Mouse (Mus musculus) hindbrain, embryonic 12.5 days (tissue): Measurements from ENCODE around the gene Atp8a1. TPM values are rescaled to one million over a fixed set of nuclear protein-coding genes. Genes with fewer than 3 reads are reported as not detected.
A peak's percentile ranks its signal among the peaks of the same experiment; 100 is the strongest.

Experiments used
- ATAC-seq: fragments of 200-750 bp; cut with Nextera tagmentation; 2 replicates; pipeline ENCODE4 v1.8.0; 2017; ENCODE audit warnings: moderate TSS enrichment; ENCODE audit not compliant: low FRiP score
- H3K27ac ChIP-seq: fragments of 300-500 bp; sonication (generic); 2 replicates; pipeline ENCODE4 v1.5.1; 2016; ENCODE audit warnings: mild to moderate bottlenecking
- H3K27me3 ChIP-seq: fragments of 300-500 bp; sonication (generic); 2 replicates; pipeline ENCODE4 v1.6.1; 2016; ENCODE audit warnings: mild to moderate bottlenecking
- H3K36me3 ChIP-seq: fragments of 300-500 bp; sonication (generic); 2 replicates; pipeline ENCODE4 v1.6.1; 2016; ENCODE audit warnings: mild to moderate bottlenecking
- H3K4me1 ChIP-seq: fragments of 300-500 bp; sonication (generic); 2 replicates; pipeline ENCODE4 v1.6.1; 2016
- H3K4me2 ChIP-seq: fragments of 300-500 bp; sonication (generic); replicated peaks from 2 replicates; pipeline ENCODE4 v1.6.1; 2016; ENCODE audit warnings: mild to moderate bottlenecking
- H3K4me3 ChIP-seq: fragments of 300-500 bp; sonication (generic); 2 replicates; pipeline ENCODE4 v1.5.1; 2016; ENCODE audit warnings: mild to moderate bottlenecking
- H3K9ac ChIP-seq: fragments of 300-500 bp; sonication (generic); 2 replicates; pipeline ENCODE4 v1.6.1; 2016; ENCODE audit warnings: mild to moderate bottlenecking, moderate library complexity
- H3K9me3 ChIP-seq: fragments of 300-500 bp; sonication (generic); replicated peaks from 2 replicates; pipeline ENCODE4 v1.6.1; 2016; ENCODE audit warnings: mild to moderate bottlenecking
- WGBS: fragments of 180-500 bp; shearing (Covaris S2); methylation state at CpG from one replicate; pipeline ENCODE4 v1.1.7; 2016; 5-methylcytosine and 5-hydroxymethylcytosine counted together
- polyA plus RNA-seq: library from polyadenylated mRNA; unstranded; fragments of >200 nt; fragmentation: Nextera tagmentation; extraction: Ambion mirVana; gene quantifications from 2 replicates; pipeline ENCODE4 v1.2.1, GENCODE M21; 2016

Gene Atp8a1
- polyA plus RNA-seq, 1 experiment from 2014 or later, result 37.3 TPM

DNA sequence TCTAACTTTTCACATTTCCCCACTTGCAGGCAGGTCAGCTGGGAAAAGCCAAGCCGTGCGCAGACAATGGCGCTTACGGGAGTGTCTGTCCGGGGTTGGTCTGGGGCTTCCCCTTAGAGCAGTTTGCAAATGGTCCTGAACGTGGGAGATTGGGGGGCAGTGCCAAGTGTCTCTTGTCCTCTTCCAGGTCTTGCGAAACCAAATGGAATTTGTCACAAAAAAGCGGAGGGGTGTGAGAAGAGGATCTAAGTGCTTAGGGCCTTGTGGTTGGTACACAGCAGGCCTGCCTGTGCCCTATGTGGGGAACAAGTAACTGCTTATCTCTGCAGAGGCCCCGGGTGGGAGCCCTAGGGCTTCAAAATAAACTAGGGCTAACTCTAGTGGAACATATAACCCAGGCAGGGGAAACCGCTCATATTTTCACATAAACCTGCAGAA, 213.4 kb downstream of the Atp8a1 start:
- WGBS, result 7% methylated on average over 10 of the region's 10 CpGs
- Histone ChIP-seq H3K9me3 (no peaks in the 10 kb centered on the region), H3K27me3 (peaks cover 6% of the 10 kb centered on the region), H3K36me3 (no peaks in the 10 kb centered on the region), H3K4me2 (peak overlapping the region; percentile 36), H3K4me1 (peaks cover 11% of the 10 kb centered on the region), H3K27ac (peak overlapping the region; percentile 67), H3K4me3 (no peak overlapping the region), H3K9ac (no peak overlapping the region)
- ATAC-seq, result peak; percentile 79

DNA sequence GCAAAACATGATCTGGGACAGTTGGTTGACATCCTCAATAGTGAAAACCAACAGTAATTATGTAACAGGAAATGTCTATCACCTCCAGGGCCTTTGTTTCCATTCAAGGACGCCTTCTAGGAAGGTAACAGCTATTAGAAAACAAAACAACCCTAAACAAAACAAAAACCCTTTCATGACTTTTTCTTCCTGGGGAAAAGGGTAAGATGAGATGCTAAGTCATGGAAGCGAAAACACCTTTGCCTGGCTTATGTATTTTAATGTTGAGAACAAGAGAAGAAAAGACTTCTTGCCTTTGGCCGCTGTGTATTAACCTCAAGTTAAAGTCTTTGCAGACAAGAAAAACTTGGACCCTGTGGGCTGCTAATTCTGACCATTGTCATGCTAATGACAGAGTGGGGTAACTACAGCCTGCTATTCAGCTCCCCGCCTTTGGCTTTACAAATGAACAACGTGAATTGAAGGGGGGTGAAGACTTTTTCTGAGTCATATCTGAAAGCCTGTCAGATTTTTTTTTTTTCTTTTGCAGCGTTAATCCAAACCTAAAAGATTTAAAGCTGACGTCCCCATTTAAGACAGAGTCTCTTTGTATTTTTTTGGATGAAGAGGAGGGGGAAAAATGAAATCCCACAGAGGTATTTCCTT, 214.0 kb downstream of the Atp8a1 start:
- no peak overlapping the region for H3K9ac ChIP-seq
- peak overlapping the region; percentile 67; the same call in 1 of the 2 replicates for H3K27ac ChIP-seq
- H3K27me3 ChIP-seq, result peaks cover 2% of the 10 kb centered on the region
- H3K4me2 ChIP-seq, result peak overlapping the region; percentile 36
- peak; percentile 73 for ATAC-seq
- H3K4me1 ChIP-seq, result peaks cover 11% of the 10 kb centered on the region
- 4% methylated on average over 7 of the region's 7 CpGs for WGBS
- no peaks in the 10 kb centered on the region for H3K36me3 ChIP-seq
- H3K9me3 ChIP-seq, result no peaks in the 10 kb centered on the region
- no peak overlapping the region for H3K4me3 ChIP-seq

DNA sequence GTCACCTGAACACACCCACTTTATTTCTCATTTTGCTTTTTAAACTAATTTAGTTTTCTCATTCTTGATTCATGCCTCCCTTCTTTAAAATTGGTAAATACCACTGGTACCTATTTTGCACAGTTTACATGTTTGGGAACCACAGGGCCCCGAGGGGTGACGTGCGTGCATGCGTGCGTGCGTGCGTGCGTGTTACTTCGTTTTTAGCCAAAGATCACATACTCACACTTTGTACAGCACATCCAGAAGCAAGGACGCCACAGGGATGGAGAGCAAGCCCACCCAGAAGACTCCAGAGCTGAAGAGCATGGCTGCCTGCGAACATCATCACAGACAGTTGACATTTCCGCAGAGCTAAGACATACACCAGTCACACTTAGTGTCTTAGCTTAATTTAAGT, 216.0 kb downstream of the Atp8a1 start:
- no peak overlapping the region for H3K9ac ChIP-seq
- H3K4me1 ChIP-seq, result peaks cover 11% of the 10 kb centered on the region
- H3K36me3 ChIP-seq, result no peaks in the 10 kb centered on the region
- no peaks in the 10 kb centered on the region for H3K9me3 ChIP-seq
- no peak overlapping the region for H3K4me3 ChIP-seq
- no peak overlapping the region for H3K4me2 ChIP-seq
- no peak overlapping the region for H3K27ac ChIP-seq
- H3K27me3 ChIP-seq, result no peaks in the 10 kb centered on the region; the same call in 1 of the 2 replicates
- no peak for ATAC-seq
- 95% methylated on average over 12 of the region's 12 CpGs for WGBS

DNA sequence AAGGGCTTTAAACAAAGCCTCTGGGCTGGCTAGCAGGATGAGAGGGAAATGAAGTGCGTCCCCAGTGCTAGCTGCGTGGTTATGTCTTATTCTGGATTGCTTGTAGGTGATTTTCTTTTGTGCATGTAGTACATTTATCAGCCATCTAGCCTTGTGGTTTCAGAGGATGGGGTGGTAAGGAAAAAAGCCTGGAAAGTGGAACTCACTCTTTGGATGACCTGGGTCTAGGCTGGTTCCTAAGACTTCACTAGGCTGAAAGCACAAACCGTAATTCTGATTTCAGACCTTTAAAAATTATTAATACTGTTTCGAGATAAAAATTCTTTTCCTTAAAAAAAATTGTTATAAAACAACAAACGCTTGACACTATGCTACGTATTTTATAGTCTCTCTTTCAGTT, 217.4 kb downstream of the Atp8a1 start:
- no peak overlapping the region for H3K27ac ChIP-seq

DNA sequence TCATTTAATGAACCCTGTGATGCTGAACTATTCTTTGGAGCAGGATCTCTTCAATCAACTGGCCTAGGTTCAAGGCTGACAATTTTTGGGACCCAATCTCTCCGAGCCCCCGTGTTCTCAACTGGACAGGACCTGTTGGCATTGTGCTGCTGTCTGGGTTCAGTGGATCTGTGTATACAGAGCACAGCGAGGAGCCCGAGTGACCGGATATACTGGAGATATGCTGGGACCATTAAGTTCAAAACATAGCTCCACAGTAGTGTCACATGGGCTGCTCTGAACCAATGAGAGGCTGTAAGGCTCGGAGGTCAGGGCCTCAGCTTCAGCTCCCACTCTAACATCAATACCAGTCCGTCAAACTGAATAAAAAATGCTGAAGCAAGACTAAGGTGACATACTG, 217.8 kb downstream of the Atp8a1 start:
- WGBS, result 69% methylated on average over 7 of the region's 7 CpGs
- Histone ChIP-seq H3K4me2 (no peak overlapping the region), H3K27me3 (no peaks in the 10 kb centered on the region; the same call in 1 of the 2 replicates), H3K9ac (no peak overlapping the region), H3K27ac (no peak overlapping the region), H3K4me3 (no peak overlapping the region), H3K36me3 (no peaks in the 10 kb centered on the region), H3K4me1 (peaks cover 10% of the 10 kb centered on the region), H3K9me3 (no peaks in the 10 kb centered on the region)
- no peak for ATAC-seq

More for the DNA sequence above, 217.4 kb downstream of the Atp8a1 start:
- Histone ChIP-seq H3K27me3 (no peaks in the 10 kb centered on the region; the same call in 1 of the 2 replicates), H3K9ac (no peak overlapping the region), H3K36me3 (no peaks in the 10 kb centered on the region), H3K4me3 (no peak overlapping the region), H3K4me2 (no peak overlapping the region), H3K4me1 (peaks cover 11% of the 10 kb centered on the region), H3K9me3 (no peaks in the 10 kb centered on the region)
- ATAC-seq, result no peak
- 85% methylated on average over 6 of the region's 6 CpGs for WGBS

DNA sequence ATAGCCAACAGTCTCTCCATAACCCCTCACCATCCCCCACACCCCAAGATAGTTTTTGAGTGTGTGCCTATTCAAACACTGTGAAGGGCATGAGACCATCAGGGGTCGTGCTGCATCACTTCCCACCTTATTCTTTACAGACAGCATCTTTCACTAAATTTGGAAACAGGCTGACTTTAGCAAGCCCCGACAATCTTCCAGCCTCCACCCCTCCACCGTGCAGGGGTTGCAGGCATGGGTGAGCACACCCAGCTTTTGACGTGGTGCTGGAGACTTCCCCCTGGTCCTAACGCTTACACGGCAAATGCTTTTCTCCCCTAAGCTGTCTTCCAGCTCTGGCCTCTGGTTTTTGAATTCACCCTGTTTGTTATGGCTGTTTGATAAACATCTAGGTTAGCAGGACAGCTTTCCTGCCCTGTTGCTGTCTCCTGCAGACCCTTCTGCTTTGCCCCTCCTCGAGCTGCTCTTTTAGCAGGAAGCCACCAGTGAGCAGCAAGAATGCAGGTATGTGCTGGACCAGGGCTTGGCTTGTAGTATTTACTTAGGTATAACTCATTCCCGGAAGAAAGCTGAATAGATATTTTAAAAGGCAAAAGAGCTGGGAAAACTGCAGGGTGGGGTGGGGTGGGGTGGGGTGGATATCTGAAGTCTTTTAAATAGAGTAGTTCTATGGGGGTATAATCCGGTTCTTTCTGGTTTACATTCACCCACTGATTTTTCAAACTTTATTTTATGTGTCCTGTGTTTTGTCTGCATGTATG, 218.9 kb downstream of the Atp8a1 start:
- no peak for ATAC-seq
- Histone ChIP-seq H3K9me3 (no peaks in the 10 kb centered on the region), H3K4me3 (no peak overlapping the region), H3K4me2 (no peak overlapping the region), H3K27me3 (no peaks in the 10 kb centered on the region), H3K27ac (no peak overlapping the region), H3K36me3 (0 out of 2 replicates have a peak, but pooled peaks cover 5% of the 10 kb centered on the region), H3K4me1 (no peaks in the 10 kb centered on the region; the same call in none of the 2 replicates), H3K9ac (no peak overlapping the region)
- WGBS, result 74% methylated on average over 9 of the region's 9 CpGs

DNA sequence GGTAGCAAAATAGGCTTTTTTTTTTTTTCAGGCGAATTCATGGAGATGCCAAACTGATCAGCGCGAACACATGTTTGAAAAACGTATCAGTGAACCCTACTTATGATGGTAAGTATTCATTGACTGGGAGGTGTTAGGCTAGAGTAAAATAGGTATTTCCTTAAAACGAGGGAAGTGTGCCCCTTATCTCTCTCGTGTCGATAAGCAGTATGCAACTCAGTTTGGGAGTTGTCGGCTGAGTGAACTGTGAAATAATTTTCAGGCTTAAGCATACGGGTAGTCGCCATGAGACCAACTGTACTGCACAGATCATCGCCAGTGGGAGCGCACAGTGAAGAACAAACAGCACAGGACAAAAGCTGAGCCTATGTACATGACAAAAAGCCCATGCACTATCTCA, 226.0 kb downstream of the Atp8a1 start:
- Histone ChIP-seq H3K27ac (no peak overlapping the region), H3K9me3 (no peaks in the 10 kb centered on the region), H3K4me1 (no peaks in the 10 kb centered on the region), H3K4me2 (no peak overlapping the region), H3K4me3 (no peak overlapping the region), H3K9ac (no peak overlapping the region), H3K27me3 (no peaks in the 10 kb centered on the region), H3K36me3 (peaks cover 11% of the 10 kb centered on the region; the same call in 1 of the 2 replicates)
- ATAC-seq, result no peak
- whole genome bisulfite sequencing, result 90% methylated on average over 12 of the region's 12 CpGs

DNA sequence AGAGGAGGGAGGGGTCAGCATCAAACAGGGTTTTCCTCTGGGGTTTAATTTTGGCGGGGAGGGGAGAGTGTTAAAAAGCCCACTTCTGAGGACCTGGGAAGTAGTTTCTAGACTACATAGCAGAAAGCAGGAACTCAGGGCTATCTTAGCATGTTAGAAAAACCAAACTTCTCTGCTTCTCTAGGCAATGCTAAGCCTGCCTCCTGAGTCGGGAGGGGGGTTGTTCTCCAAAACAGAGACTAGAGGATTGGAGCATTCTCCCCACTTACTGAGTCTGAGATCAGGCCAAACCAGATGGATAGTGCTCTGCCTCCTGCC, 237.8 kb downstream of the Atp8a1 start:
- peaks cover 68% of the 10 kb centered on the region for H3K27me3 ChIP-seq
- H3K9ac ChIP-seq, result no peak overlapping the region
- WGBS, result 8% methylated on average over 2 of the region's 2 CpGs
- H3K4me1 ChIP-seq, result peaks cover 20% of the 10 kb centered on the region
- peak overlapping the region; percentile 93; the same call in 1 of the 2 replicates for H3K4me2 ChIP-seq
- ATAC-seq, result no peak
- H3K4me3 ChIP-seq, result 0 out of 2 replicates have a peak overlapping the region, but pooled peaks have one; percentile 54
- H3K27ac ChIP-seq, result no peak overlapping the region
- H3K9me3 ChIP-seq, result no peaks in the 10 kb centered on the region
- H3K36me3 ChIP-seq, result no peaks in the 10 kb centered on the region

DNA sequence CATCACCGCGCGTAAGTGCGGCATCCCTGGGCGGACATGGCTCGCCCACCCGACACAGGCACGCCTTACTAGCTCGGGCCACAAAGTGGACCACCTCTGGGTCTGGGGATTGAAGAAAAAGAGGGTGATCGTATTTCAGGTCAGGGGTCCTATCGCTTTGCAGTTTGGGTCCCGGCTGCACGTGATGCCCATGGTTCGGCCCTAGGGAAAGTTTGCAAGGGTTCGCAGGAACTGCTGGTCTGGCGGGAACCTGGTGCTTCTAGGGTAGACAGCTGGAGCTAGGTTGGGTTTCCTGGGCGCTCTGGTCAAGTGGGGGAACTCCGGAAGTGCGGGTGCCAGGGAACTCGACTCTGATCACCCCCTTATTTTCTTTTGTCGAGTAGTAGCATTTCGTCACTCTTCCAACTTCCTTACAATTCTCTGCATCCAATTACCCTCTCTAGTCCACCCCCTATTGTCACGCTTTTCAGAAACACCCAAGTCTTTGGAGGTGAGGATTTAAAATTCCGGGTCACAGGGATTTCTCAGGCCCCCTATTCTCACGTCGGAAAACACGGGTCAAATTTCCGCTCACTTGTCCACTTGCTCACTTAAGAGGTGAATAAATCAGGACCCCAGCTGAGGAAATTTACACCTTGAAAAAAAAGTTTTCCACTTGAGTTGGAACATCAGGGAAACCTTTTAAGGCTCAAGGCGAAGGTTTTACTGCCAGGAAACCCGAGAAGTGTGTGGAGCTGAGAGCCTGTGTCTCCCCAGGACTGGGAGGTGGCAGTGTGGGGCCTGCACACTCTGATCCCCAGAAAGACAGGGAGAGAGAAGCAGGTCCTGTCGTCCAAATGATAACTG, 238.3 kb downstream of the Atp8a1 start:
- Histone ChIP-seq H3K4me3 (peak overlapping the region; percentile 54), H3K36me3 (no peaks in the 10 kb centered on the region), H3K4me2 (peak overlapping the region; percentile 93), H3K9me3 (no peaks in the 10 kb centered on the region), H3K4me1 (peaks cover 20% of the 10 kb centered on the region), H3K9ac (peak overlapping the region; percentile 62), H3K27me3 (peaks cover 68% of the 10 kb centered on the region), H3K27ac (no peak overlapping the region)
- 3% methylated on average over 31 of the region's 31 CpGs for WGBS
- no peak; the same call in none of the 2 replicates for ATAC-seq

DNA sequence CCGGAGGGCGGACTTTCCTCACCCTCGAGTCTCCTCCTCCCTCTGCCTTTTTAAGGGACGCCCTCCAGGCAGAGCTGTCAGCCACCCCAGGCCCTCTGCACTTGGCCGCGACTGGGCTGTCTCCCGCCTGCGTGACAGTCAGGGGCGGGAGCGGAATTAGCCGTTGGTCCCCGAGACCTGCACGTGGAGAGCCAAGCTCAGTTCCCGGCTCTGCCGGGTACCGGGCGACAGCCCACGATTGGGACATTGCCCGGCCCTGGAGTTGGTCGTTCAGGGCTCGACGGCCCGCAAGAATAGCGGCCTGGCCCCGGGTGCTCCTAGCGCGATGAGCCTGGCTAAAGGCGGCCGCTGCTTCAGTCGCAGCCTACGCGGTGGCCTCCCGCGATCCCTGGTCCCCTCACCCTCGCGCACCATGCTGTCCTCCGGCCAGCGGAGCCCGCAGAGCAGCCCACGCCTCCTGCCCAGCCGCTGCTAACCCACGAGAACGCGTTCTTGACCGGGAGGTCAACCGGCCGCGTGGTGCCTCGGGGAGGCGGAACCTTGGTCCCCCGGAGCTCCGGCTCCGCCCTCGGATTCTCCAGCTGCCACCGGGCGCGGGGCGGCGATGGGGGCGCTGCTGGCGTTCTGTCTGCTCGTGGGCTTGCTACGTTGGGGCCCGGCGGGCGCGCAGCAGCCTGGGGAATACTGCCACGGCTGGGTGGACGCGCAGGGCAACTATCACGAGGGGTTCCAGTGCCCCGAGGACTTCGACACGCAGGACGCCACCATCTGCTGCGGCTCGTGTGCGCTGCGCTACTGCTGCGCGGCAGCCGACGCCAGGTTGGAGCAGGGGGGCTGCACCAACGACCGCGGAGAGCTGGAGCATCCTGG, 239.2 kb downstream of the Atp8a1 start, which contains the start of gene Shisa3:
TSS of gene Shisa3 (plus strand) at position 79 of the 870 bp plus-strand sequence.
- no peaks in the 10 kb centered on the region for H3K36me3 ChIP-seq
- peak within 1 kb of the TSS; percentile 54 for H3K4me3 ChIP-seq
- H3K27ac ChIP-seq, result 0 out of 2 replicates have a peak within 1 kb of the TSS, but pooled peaks have one; percentile 2
- H3K9me3 ChIP-seq, result no peaks in the 10 kb centered on the region
- WGBS, result under 1% methylated on average over 84 of the region's 86 CpGs
- H3K4me1 ChIP-seq, result peaks cover 20% of the 10 kb centered on the region
- peak within 1 kb of the TSS; percentile 62 for H3K9ac ChIP-seq
- H3K27me3 ChIP-seq, result peaks cover 71% of the 10 kb centered on the region
- peak within 1 kb of the TSS; percentile 93 for H3K4me2 ChIP-seq
- peak; percentile 76 for ATAC-seq
